Mouse (Mus musculus): ENCODE measurements around the gene Gm21738.
"Not testable (repeated sequence)": the region's sequence is repeated elsewhere in the genome, so short reads cannot be mapped to it uniquely, and the experiment has no call there.

Gm21738 gene

DNA sequence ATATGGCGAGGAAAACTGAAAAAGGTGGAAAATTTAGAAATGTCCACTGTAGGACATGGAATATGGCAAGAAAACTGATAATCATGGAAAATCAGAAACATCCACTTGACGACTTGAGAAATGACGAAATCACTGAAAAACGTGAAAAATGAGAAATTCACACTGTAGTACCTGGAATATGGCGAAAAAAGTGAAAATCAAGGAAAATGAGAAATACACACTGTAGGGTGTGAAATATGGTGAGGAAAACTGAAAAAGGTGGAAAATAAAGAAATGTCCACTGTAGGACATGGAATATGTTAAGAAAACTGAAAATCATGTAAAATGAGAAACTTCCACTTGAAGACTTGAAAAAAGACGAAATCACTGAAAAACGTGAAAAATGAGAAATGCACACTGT, at the start of gene Gm21738:
Gene Gm21738, minus strand, starts transcription at position 101 of the 400 bp plus-strand sequence.
- not testable (repeated sequence) for DNase-seq (ENCODE audit: low spot score)

DNA sequence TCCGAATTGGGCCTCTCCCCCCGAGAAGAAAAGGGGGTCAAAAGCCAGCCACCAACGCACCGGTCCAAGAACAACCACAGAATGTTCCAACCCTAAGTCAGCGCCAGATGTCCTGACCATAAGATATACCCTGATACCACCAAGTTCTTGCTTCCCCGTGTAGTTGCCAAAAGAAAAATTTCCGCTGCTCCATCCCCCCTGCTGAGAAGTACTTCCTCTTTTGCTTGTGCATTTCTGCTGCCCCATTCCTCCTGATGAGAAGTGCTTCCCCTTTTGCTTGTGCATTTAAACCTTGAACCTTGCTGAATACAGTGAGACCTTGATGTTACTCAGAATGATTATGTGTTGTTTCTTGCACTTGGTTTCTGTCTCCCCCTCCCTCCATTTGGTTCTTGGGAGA, 35.0 kb downstream of the Gm21738 start:
- not testable (repeated sequence) for DNase-seq (ENCODE audit: low spot score)

All from urinary bladder, postnatal 10 days (tissue).